Mouse (Mus musculus): ENCODE data around the gene Gpr68. TPM values are rescaled to one million over a fixed set of nuclear protein-coding genes. Genes with fewer than 3 reads are reported as not detected.

The Gpr68 gene
- total RNA-seq, 4 experiments from 2014 or later, result 15.1 to 27.4 (median 19.9) TPM

- DNase-seq (ENCODE audit: low spot score in 2 of 2), result no peak
These were observed 76.2 kb downstream of the Gpr68 start for GRCm38 (mm10) chr12:100831629-100832325.

DNA sequence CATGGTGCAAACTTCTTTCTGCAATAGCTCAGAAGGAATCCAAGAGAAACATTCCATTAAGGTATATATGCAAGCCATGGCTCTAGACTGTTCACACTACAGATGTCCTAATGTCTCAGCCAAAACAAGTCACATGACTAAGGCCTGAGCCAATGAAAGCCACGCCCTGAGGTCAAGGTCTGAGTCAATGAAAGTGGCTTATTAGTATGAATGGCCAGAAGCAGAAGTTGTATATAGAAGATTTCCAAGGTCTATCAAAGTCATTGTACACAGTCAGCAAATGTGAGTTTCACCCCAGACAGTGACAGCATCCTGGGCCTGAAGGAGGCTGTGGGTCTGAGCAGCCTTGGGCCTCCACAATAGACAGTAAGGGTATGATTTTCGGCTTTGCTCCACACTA is 77.0 kb downstream of the Gpr68 start:
- no peak for DNase-seq (ENCODE audit: low spot score in 2 of 2)

Other genes with a start within 250 kb of the Gpr68 start
- gene Rps6ka5, start 181.2 kb downstream of the Gpr68 start, total RNA-seq (2022), result 10 to 100 TPM; 25.7 to 28.7 (median 27.5) TPM
- gene Dglucy, start 129.1 kb downstream of the Gpr68 start, total RNA-seq (2022), result 1 to 10 TPM; 7.4 to 9.8 (median 8.0) TPM
- gene Ccdc88c, start 120.9 kb upstream of the Gpr68 start, total RNA-seq (2022), result 10 to 100 TPM; 30.2 to 38.8 (median 34.7) TPM
- 10 to 100 TPM; 38.9 to 49.2 (median 46.2) TPM for gene Ppp4r3a, start 175.5 kb upstream of the Gpr68 start, total RNA-seq (2022)

Measured in layer of hippocampus, adult 8-10 months (tissue).